Mouse (Mus musculus) CD4-positive, CD25-positive, alpha-beta regulatory T cell, adult 2 months (primary cell): ENCODE data around the gene Shd.

Experiments
- DNase-seq: peaks from one replicate; pipeline ENCODE4 v3.0.0-alpha.2; 2012; ENCODE audit warnings: low read depth, low spot score

The Shd gene

GRCm38 (mm10) chr17:56024931-56025330 is 54.7 kb downstream of the Shd start:
- no peak for DNase-seq
